Mouse (Mus musculus) ovary, adult 2 months (tissue): ENCODE data around the gene BC035044. TPM values are rescaled to one million over a fixed set of nuclear protein-coding genes. Genes with fewer than 3 reads are reported as not detected.

Source experiments
- polyA plus RNA-seq: library from polyadenylated mRNA; depleted of rRNA; stranded (reverse); fragments of >200 nt; gene quantifications from 2 replicates; pipeline ENCODE4 v1.2.3, GENCODE M21; 2012; rRNA removed

The BC035044 gene
- polyA plus RNA-seq: 0.64 and 0.80 TPM in 2 replicates

DNA sequence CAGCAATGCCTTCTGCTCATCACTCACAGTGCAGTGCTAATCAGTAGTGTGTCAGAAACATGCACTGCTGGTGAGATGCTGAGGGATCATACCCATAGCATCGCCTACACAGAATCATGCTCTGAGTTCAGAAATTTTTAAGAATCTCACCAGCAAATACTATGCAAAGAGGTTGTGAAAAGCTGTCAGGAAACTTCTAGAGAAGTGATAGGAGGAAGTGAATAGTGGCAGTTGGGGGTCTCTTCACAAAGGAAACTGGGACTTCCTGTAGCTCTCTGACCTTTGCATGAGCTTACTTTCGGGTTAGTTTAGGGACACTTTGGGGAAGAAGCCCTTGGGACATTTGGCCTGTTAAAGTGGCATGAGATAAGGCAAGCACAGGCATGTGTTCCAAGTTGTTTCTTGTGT is at the start of gene BC035044:
BC035044 (minus strand) TSS at position 179 of the 408 bp plus-strand sequence.

DNA sequence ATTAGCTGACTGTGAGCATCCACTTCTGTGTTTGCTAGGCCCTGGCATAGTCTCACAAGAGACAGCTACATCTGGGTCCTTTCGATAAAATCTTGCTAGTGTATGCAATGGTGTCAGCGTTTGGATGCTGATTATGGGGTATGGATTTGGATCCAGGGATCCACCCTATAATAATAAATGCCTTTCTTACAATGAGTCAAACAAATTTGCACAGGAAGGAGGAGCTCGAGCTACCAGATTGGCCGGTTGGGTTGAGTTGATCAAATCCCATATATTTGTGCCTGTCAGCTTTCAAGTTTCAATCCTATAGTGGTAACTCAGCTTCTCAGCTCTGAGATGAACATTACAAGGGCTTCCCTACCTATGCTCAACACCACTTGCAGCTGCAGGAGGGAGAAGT is 43.2 kb upstream of the BC035044 start, which contains the start of gene Clec2g:
Clec2g (plus strand) TSS at position 301 of the 400 bp plus-strand sequence.

DNA sequence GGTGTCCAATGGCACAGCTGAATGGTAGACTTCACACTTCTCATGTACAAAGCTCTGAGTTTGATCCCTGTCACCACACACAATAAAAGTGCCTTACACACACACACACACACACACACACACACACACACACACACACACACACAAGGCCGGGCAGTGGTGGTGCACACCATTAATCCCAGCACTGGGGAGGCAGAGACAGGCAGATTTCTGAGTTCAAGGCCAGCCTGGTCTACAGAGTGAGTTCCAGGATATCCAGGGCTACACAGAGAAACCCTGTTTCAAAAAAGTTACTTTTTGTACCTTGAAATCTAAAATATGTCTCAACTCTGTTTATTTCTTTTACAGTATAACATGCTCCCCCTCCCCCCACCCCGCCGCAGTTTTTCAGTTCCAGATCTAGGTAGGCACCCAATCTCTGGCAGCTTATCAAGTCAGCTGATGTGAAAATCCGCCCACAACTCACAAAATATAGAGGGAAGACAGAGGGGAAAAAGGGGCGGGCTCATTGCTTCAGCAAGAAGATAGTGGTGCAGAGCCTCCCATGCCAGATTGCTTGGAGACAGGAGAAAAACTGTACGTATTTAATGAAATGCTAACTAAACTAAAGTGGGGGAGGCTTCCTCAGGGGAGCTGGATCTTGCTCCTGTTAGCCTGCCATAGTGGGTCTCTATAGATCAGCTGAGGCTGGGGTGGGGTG is 3.7 kb downstream of the BC035044 start, which contains the start of gene Clec2i:
Clec2i (plus strand) TSS at position 498 of the 700 bp plus-strand sequence.

DNA sequence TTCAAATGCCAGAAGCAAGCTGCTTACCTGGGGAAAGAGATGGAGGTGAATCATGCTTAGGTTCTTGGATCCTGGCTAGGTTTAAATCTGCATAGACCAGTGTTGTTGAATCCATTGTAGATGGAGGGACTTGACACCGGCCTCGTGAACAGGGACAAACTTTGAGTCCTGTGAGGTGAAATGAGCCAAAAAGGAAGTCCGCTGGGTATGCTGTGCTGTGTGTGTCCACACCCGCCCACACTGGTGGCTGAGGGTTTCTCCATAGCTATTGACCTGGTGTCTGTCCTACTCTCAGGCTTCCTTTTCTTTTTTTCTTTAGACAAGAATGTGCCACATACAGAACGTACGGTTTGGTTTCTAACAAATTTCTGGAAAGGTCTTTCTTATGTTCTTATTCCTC is 64.8 kb downstream of the BC035044 start, which contains the start of the genes Gm44511 and Klrb1b:
Gm44511 (minus strand) TSS at position 184 of the 400 bp plus-strand sequence.
Klrb1b (minus strand) TSS at position 200 of the 400 bp plus-strand sequence.

Other genes starting within 250 kb of the BC035044 start
- gene Clec2h, start 228.7 kb downstream of the BC035044 start, polyA plus RNA-seq: 0.22 TPM in 1 of 2 replicates, not detected in the other
- gene Klrb1, start 168.1 kb downstream of the BC035044 start, polyA plus RNA-seq: not detected in 2 replicates
- 0.14 and 0.32 TPM in 2 replicates for gene Klrb1c, start 101.9 kb downstream of the BC035044 start, polyA plus RNA-seq
- not detected in 2 replicates for gene Gm44511, start 64.8 kb downstream of the BC035044 start, polyA plus RNA-seq
- gene Klrb1b, start 64.8 kb downstream of the BC035044 start, polyA plus RNA-seq: 0.09 TPM in 1 of 2 replicates, not detected in the other
- 0.11 TPM in 1 of 2 replicates, not detected in the other for gene Clec2i, start 3.5 kb downstream of the BC035044 start, polyA plus RNA-seq
- gene Clec2g, start 43.3 kb upstream of the BC035044 start, polyA plus RNA-seq: not detected in 2 replicates
- 0.18 TPM in 1 of 2 replicates, not detected in the other for gene Klrb1f, start 154.8 kb upstream of the BC035044 start, polyA plus RNA-seq
- not detected in 2 replicates for gene Clec2e, start 209.8 kb upstream of the BC035044 start, polyA plus RNA-seq